Mouse (Mus musculus) cerebellum, adult 18-20 months (tissue): Measurements from ENCODE around the gene Syt12.
A peak's percentile ranks its signal among the peaks of the same experiment; 100 is the strongest.

Experiments
- DNase-seq, 2 experiments: peaks; one replicate each; pipeline ENCODE4 v3.0.0; 2021

Syt12 gene

GRCm38 (mm10) chr19:4398959-4399358 is 78.3 kb downstream of the Syt12 start:
- no peak for DNase-seq

DNA sequence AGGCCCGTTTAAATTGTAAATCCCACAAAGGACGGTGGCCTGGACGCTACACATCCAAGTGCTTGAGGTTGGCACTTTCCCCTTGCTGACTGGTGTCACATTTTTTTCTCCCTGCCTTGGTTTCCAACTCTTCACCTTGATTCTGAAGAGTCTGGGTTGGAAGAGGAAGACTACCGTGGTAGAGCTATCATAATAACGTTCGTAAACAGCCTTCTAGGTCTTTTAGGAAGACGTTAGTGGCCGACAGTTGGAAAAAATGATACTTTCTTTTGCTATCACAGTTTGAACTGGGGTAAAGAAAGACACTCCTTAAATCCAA is 78.7 kb downstream of the Syt12 start:
- no peak for DNase-seq

DNA sequence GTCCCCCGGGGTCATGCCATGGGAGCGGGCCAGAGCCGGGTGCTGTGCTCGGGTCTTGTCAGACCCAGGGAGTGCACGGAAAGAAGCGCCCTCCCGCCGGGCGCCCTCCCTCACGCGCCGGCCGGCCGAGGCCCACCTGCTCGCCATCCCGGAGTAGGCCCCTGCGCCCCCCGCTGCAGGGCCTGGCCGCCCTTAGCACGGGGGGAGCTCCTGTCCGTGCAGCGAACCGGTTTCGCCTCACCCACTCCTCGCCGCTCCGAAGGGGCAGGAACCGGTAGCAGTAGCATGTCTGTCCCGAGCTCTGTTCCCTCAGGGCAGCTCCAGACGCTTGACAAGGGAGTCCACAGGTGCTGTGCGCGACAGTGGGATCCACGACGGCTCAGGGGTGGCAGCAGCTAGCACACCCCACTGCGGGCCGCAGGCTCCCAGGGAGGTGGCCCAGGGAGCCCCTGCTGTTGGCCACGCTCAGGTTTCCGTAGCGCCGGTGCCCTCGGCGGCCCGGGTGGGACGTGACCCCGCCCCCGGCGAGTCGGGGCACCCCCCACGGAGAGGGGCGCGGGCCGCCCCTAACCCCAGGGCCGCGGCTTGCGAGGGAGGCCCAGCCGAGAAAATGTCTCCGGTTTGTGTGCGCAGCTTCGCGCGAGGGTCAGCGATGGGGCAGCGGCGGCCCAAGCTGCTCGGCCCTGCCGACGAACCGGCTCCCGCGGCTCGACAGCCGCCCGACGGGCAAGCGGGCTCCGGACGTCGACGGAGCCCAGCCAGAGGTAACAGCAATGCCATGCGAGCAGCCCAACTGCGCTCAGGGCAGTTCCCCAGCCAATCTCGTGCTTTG is 79.2 kb downstream of the Syt12 start, which contains the start of gene Kdm2a:
TSS of gene Kdm2a (minus strand) at position 488 of the 832 bp plus-strand sequence.
- DNase-seq: peak; percentile 50 to 75

DNA sequence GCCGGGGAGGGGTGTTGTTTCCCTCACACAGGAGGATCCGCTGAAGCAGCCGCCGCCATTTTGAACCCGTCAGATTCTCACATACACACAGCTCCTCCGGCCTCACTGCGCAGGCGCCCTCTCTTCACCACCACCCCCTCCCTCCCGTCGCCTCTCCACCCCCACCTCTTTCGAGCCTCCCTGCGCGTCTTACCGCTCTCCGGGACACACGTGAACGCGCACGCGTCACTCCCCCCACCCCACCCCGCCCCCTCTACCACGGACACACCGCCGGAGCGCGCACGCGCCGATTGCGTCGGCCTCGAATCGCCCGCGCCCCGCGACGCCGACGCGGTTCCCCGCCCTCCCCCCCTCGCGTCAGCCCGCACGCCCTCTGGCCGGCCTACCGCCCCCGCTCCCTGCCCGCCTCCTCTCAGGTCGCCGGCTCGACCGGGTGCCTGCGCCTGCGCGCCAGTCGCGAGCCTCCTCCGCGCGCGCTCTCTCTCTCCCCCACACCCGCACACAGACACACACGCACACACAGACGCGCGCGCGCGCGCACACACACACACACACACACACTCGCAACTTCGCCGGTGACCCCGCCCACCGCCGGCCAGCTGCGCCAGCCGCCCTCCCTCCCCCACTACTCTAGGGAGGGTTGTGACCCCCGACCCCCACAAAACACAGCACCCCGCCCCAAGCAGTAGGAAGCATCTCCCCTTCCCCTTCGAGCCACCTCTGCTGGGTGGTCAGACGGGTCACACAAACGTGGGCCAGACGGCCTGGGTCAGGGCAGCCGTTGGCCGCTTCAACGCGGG is 80.0 kb downstream of the Syt12 start:
- DNase-seq: peak; percentile 97

DNA sequence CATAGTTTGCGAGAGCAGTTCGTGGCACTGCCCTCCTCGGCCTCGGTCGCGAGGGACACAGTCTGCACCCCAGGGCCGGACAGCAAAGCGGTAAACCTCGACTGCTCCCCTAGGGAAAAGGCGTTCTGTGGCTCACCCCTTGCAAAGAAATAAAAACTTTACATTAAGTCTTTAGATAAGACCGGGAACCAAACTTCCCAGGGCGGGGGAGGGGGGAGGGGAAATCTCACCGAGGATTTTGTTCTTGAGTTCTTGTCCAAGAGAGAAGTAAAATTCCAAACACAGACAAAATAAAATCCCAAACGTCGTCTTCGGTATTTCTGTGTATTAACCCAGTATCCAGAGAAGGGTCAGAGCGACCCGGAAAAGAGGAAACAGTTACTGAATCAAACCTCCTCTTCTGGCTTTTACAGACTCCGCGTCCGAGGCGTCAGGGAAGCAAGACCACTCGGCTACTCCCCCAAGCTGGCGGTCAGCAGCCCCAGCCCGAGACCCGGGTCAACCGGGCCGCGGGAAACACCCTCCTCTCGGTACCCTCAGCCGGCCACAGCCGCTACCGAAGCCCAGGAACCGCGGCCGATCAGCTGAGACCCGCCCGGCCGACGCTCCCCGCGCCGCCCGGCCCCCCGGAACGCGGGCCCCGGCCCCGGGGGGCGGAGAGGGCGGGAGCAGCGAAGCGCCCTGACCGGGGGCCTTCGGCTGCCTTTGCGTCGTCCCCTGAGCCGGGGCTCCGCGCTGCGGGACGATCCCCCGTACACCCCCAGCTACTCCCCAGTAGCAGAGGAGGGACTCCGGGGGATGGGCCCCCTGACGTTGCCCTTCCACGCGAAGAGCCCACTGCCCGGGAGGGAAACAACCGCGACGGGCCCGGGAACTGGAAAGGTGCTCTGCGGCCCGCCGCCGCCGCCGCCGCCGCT is 80.9 kb downstream of the Syt12 start:
- peak; percentile 35 to 51 for DNase-seq
